Mouse (Mus musculus): ENCODE results near the gene Senp5. TPM values are rescaled to one million over a fixed set of nuclear protein-coding genes. Genes with fewer than 3 reads are reported as not detected.

Gene Senp5
- polyA plus RNA-seq, 1 experiment, result 5.5 TPM

DNA sequence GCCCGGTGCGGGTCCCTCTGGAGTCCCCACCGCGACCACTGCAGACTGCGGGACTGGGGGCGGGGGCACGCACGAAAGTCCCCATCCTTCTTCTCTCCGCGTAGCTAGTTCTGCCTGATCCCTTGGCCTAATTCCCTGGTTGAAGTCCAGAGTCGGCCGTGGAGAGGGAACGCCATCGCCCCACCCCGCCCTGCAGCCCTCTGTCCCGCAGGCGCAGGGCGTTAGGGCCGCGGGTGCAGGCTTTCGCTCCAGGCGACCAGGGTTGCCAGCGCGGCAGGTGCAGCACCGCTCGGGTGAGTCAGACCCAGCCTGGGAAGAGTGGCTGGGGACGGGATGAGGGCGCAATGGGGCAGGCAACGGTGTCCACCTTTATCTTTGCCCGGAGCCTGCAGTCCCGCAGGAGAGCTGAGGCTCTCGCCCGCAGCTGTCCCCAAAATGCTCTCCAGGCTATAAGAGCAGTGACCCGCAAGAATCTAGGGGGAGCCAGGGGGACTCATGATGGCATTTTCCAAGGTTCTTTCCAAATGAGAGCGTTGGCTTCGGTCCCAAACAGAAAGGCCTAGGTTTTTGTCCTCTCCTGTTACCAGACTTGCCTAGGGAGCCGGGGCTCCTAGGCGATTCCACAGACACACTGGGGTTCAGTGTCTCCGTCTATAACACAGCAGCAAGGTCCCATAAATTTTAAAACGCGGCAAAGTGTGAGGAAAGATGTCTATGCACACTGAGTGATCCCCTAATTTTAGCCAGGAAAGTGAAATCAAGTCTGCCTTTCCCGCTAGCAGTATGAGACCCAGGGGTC lies 69.1 kb downstream of the Senp5 start, which contains the start of gene Pigz:
Pigz (plus strand) TSS at position 101 of the 799 bp plus-strand sequence.
- 14% methylated on average over 42 of the region's 42 CpGs for WGBS
- H3K27me3 ChIP-seq (replicated peaks; ENCODE audit: control insufficient read depth, insufficient read depth, low read length), result peaks cover 3% of the 10 kb centered on the region; the same call in 1 of the 2 replicates
- H3K36me3 ChIP-seq (ENCODE audit: control insufficient read depth, insufficient read depth, low read length), result no peaks in the 10 kb centered on the region
- DNase-seq, result peak; percentile 63
- TF ChIP-seq CTCF (conservative IDR thresholded peaks at IDR 0.05; ENCODE audit: insufficient read depth, insufficient read length, low read depth, low read length) (no peak), POLR2A (IDR thresholded peaks at IDR 0.05; ENCODE audit: low read depth, low read length) (no peak)
- no peak within 1 kb of the TSS for H3K27ac ChIP-seq (ENCODE audit: insufficient read depth, low read depth, low read length)
- peak within 1 kb of the TSS; percentile 53 for H3K4me3 ChIP-seq (ENCODE audit: insufficient read depth, low read depth, low read length)
- H3K4me1 ChIP-seq (ENCODE audit: control insufficient read depth, insufficient read depth, low read length), result no peaks in the 10 kb centered on the region

GRCm38 (mm10) chr16:31932840-31933697 lies 70.0 kb downstream of the Senp5 start:
- 2% methylated on average over 50 of the region's 50 CpGs for WGBS
- Histone ChIP-seq H3K36me3 (ENCODE audit: control insufficient read depth, insufficient read depth, low read length) (no peaks in the 10 kb centered on the region), H3K27me3 (replicated peaks; ENCODE audit: control insufficient read depth, insufficient read depth, low read length) (peaks cover 3% of the 10 kb centered on the region; the same call in 1 of the 2 replicates), H3K27ac (ENCODE audit: insufficient read depth, low read depth, low read length) (no peak overlapping the region), H3K4me1 (ENCODE audit: control insufficient read depth, insufficient read depth, low read length) (no peaks in the 10 kb centered on the region), H3K4me3 (ENCODE audit: insufficient read depth, low read depth, low read length) (peak overlapping the region; percentile 53)
- TF ChIP-seq CTCF (conservative IDR thresholded peaks at IDR 0.05; ENCODE audit: insufficient read depth, insufficient read length, low read depth, low read length) (peak; percentile 79), POLR2A (IDR thresholded peaks at IDR 0.05; ENCODE audit: low read depth, low read length) (no peak)
- peak; percentile 82 for DNase-seq

- Histone ChIP-seq H3K27ac (ENCODE audit: insufficient read depth, low read depth, low read length) (no peak overlapping the region), H3K27me3 (replicated peaks; ENCODE audit: control insufficient read depth, insufficient read depth, low read length) (peaks cover 3% of the 10 kb centered on the region; the same call in 1 of the 2 replicates), H3K36me3 (ENCODE audit: control insufficient read depth, insufficient read depth, low read length) (no peaks in the 10 kb centered on the region), H3K4me1 (ENCODE audit: control insufficient read depth, insufficient read depth, low read length) (no peaks in the 10 kb centered on the region), H3K4me3 (ENCODE audit: insufficient read depth, low read depth, low read length) (no peak overlapping the region)
- no peak for DNase-seq
- TF ChIP-seq CTCF (conservative IDR thresholded peaks at IDR 0.05; ENCODE audit: insufficient read depth, insufficient read length, low read depth, low read length) (no peak), POLR2A (IDR thresholded peaks at IDR 0.05; ENCODE audit: low read depth, low read length) (no peak)
- WGBS, result 77% methylated on average over 5 of the region's 5 CpGs
Observed at GRCm38 (mm10) chr16:31932255-31932654, 70.8 kb downstream of the Senp5 start.

- Histone ChIP-seq H3K36me3 (ENCODE audit: control insufficient read depth, insufficient read depth, low read length) (no peaks in the 10 kb centered on the region), H3K27me3 (replicated peaks; ENCODE audit: control insufficient read depth, insufficient read depth, low read length) (peaks cover 3% of the 10 kb centered on the region; the same call in 1 of the 2 replicates), H3K27ac (ENCODE audit: insufficient read depth, low read depth, low read length) (no peak overlapping the region), H3K4me3 (ENCODE audit: insufficient read depth, low read depth, low read length) (no peak overlapping the region), H3K4me1 (ENCODE audit: control insufficient read depth, insufficient read depth, low read length) (no peaks in the 10 kb centered on the region)
- 53% methylated on average over 17 of the region's 17 CpGs for WGBS
- DNase-seq, result no peak
- TF ChIP-seq CTCF (conservative IDR thresholded peaks at IDR 0.05; ENCODE audit: insufficient read depth, insufficient read length, low read depth, low read length), result no peak
- no peak for TF ChIP-seq POLR2A (IDR thresholded peaks at IDR 0.05; ENCODE audit: low read depth, low read length)
Observed at GRCm38 (mm10) chr16:31931330-31931729, 71.8 kb downstream of the Senp5 start.

DNA sequence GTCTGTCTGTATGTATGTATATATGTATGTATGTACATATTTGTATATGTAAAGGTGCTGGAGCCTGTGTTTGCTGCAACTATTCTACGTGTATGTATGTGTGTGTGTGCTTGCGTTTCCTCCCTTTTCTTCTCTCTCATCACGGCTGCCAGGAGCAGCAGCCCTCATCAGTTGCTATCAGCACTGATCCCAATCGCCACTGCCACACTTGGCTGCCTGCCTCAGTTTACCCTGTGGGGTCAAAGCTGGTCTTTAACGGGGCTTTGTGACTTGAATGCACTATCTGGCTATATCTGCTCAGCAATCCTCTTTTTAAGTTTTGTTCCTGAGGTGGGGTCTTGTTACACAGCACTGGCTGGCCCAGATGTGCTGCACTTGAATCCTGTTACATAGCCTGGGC lies 75.7 kb downstream of the Senp5 start:
- Histone ChIP-seq H3K27me3 (replicated peaks; ENCODE audit: control insufficient read depth, insufficient read depth, low read length) (no peaks in the 10 kb centered on the region), H3K4me3 (ENCODE audit: insufficient read depth, low read depth, low read length) (no peak overlapping the region), H3K4me1 (ENCODE audit: control insufficient read depth, insufficient read depth, low read length) (no peaks in the 10 kb centered on the region), H3K27ac (ENCODE audit: insufficient read depth, low read depth, low read length) (no peak overlapping the region), H3K36me3 (ENCODE audit: control insufficient read depth, insufficient read depth, low read length) (no peaks in the 10 kb centered on the region)
- TF ChIP-seq POLR2A (IDR thresholded peaks at IDR 0.05; ENCODE audit: low read depth, low read length) (no peak), CTCF (conservative IDR thresholded peaks at IDR 0.05; ENCODE audit: insufficient read depth, insufficient read length, low read depth, low read length) (no peak)
- 80% methylated on average over 5 of the region's 5 CpGs for WGBS
- no peak for DNase-seq

DNA sequence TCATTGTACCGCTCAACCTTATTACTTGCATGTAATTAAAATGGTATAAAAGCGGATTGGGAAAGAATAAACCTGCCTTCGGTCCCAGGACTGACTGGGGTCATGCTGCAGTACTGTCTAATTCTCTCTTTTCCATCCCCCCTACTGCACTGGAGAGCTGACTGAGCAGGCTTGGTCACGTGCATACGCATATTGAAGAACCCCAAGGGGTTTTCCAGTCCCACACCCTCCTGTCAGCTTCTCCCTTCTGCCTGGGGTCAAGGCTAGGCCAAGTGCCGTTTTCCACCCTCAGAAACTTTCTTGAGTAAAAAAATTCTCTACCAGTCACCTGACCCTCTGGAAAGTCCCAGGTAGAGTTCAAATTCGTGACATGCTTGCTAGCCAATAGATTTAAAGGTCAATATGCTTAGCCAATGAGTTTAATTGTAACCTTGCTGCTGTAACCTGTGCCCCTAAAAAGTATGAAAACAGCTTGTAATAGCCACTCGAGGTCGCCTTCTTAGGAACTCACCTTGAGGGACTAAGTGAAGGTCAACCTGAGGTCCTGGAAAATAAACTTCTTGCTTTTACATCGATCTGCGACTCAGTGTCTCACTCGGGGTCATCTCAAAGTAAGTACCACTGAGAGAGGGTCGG lies 76.4 kb downstream of the Senp5 start:
- no peaks in the 10 kb centered on the region for H3K36me3 ChIP-seq (ENCODE audit: control insufficient read depth, insufficient read depth, low read length)
- no peaks in the 10 kb centered on the region for H3K4me1 ChIP-seq (ENCODE audit: control insufficient read depth, insufficient read depth, low read length)
- TF ChIP-seq CTCF (conservative IDR thresholded peaks at IDR 0.05; ENCODE audit: insufficient read depth, insufficient read length, low read depth, low read length), result no peak
- no peak for TF ChIP-seq POLR2A (IDR thresholded peaks at IDR 0.05; ENCODE audit: low read depth, low read length)
- no peaks in the 10 kb centered on the region for H3K27me3 ChIP-seq (replicated peaks; ENCODE audit: control insufficient read depth, insufficient read depth, low read length)
- WGBS, result 73% methylated on average over 13 of the region's 13 CpGs
- H3K4me3 ChIP-seq (ENCODE audit: insufficient read depth, low read depth, low read length), result no peak overlapping the region
- peak overlapping the region; percentile 30; the same call in 1 of the 2 replicates for H3K27ac ChIP-seq (ENCODE audit: insufficient read depth, low read depth, low read length)
- DNase-seq, result no peak
